Mouse (Mus musculus): ENCODE data around the gene Tmprss13.

The Tmprss13 gene

GRCm38 (mm10) chr9:45382834-45383233, 63.9 kb downstream of the Tmprss13 start:
- DNase-seq (ENCODE audit: low spot score): no peak

- no peak for DNase-seq (ENCODE audit: low spot score)
These were observed 65.0 kb downstream of the Tmprss13 start for GRCm38 (mm10) chr9:45383883-45384282.

GRCm38 (mm10) chr9:45386698-45387097, 67.8 kb downstream of the Tmprss13 start:
- DNase-seq (ENCODE audit: low spot score): no peak

- DNase-seq (ENCODE audit: low spot score): peak; percentile 94
These were observed 69.6 kb downstream of the Tmprss13 start for GRCm38 (mm10) chr9:45388385-45388994.

- DNase-seq (ENCODE audit: low spot score): no peak
These were observed 70.7 kb downstream of the Tmprss13 start for GRCm38 (mm10) chr9:45389596-45389995.

GRCm38 (mm10) chr9:45391299-45391698, 72.4 kb downstream of the Tmprss13 start:
- no peak for DNase-seq (ENCODE audit: low spot score)

- DNase-seq (ENCODE audit: low spot score): no peak
These were observed 76.3 kb downstream of the Tmprss13 start for GRCm38 (mm10) chr9:45395218-45395617.

- no peak for DNase-seq (ENCODE audit: low spot score)
These were observed 76.9 kb downstream of the Tmprss13 start for GRCm38 (mm10) chr9:45395796-45396195.
